Mouse (Mus musculus): ENCODE data around the gene Birc2. TPM values are rescaled to one million over a fixed set of nuclear protein-coding genes. Genes with fewer than 3 reads are reported as not detected.

Gene Birc2
- polyA plus RNA-seq, 1 experiment from 2014 or later = 18.5 TPM

DNA sequence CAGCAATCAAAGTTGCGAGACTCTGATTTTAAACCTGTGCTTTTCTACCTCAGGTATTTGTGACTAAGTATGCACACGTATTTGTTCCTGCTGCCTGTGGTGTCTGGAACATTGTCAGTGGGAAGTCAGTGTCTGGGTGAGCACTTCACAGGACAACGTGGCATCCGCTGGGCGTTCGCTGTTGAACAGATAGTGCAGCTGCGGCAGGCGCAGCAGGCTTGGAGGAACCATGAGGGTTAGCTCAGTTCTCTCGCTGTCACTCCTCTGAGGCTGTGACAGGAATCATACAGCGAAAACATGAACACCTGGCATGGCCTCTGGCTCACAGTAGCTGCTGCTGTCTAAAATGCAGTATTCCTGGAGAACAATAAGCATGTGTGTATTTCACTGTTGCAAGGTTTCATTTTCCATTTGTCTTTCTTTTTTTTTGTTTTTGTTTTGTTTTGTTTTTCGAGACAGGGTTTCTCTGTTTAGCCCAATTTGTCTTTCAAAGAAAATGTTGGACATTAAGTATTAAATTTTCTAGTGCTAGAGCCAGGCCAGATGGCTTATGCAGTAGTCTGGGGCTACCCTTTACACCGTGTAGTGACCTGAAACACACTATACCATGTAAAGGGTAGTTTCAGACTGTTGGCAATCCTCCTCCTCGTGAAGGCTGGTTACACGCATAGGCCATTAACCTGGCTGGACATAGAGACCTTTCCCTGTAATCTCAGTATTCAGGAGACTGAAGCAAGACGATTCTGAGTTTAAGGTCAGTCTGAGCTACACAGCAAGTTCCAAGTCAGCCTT is 52.8 kb downstream of the Birc2 start:
- no peak overlapping the region for H3K4me3 ChIP-seq (ENCODE audit: low read depth, low read length)
- H3K27ac ChIP-seq (ENCODE audit: low read depth, low read length) = no peak overlapping the region; the same call in 1 of the 2 replicates
- H3K4me2 ChIP-seq (replicated peaks; ENCODE audit: low read depth) = no peak overlapping the region
- ATAC-seq = no peak
- H3K4me1 ChIP-seq (replicated peaks; ENCODE audit: control insufficient read depth, insufficient read depth, low read length) = no peaks in the 10 kb centered on the region
- TF ChIP-seq CTCF (IDR thresholded peaks at IDR 0.05; ENCODE audit: low read depth) = no peak
- WGBS = 83% methylated on average over 15 of the region's 15 CpGs
- H3K9ac ChIP-seq (ENCODE audit: low read depth, low read length) = no peak overlapping the region
- no peaks in the 10 kb centered on the region for H3K9me3 ChIP-seq (ENCODE audit: control insufficient read depth)
- no peaks in the 10 kb centered on the region for H3K27me3 ChIP-seq (replicated peaks; ENCODE audit: control insufficient read depth, insufficient read depth, low read length)
- H3K36me3 ChIP-seq (ENCODE audit: control insufficient read depth, insufficient read depth) = peaks cover 18% of the 10 kb centered on the region

DNA sequence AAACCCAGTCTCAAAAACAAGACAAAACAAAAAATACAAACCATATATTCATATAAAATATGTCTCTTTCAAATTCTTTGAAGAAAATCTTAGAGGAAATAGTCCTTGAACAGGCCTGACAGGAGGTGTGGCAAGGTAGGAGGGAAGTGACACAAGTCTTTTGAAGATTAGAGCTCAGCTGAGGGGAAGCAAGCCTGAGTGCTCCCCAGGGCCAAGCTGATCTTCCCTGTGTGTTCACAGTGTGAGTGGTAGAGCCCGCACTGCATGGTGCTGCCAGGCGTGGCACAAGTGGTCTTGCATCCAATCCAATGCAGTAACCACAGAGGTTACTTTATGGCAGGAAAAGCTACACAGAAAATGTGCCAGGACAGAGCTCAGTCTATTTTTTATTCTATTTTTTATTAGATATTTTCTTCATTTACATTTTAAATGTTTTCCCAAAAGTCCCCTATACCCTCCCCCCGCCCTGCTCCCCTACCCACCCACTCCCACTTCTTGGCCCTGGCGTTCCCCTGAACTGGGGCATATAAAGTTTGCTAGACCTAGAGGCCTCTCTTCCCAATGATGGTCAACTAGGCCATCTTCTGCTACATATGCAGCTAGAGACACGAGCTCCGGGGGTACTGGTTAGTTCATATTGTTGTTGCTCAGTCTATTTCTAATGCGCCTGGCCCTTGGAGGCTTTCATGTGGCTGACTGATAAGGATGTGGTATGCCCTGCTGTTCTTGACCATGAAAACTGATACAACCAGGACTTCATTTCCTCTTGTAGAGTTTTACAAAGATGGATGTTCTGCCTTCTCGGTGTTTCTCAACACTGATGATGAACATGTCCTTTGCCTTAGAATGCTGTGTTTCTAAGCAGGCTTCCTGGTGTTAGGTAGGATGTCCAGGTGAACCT is 56.4 kb downstream of the Birc2 start:
- TF ChIP-seq CTCF (IDR thresholded peaks at IDR 0.05; ENCODE audit: low read depth) = no peak
- no peak overlapping the region for H3K4me2 ChIP-seq (replicated peaks; ENCODE audit: low read depth)
- H3K9ac ChIP-seq (ENCODE audit: low read depth, low read length) = no peak overlapping the region
- 91% methylated on average over 8 of the region's 8 CpGs for WGBS
- peaks cover 12% of the 10 kb centered on the region; the same call in 1 of the 2 replicates for H3K36me3 ChIP-seq (ENCODE audit: control insufficient read depth, insufficient read depth)
- no peak overlapping the region for H3K27ac ChIP-seq (ENCODE audit: low read depth, low read length)
- no peaks in the 10 kb centered on the region for H3K9me3 ChIP-seq (ENCODE audit: control insufficient read depth)
- H3K27me3 ChIP-seq (replicated peaks; ENCODE audit: control insufficient read depth, insufficient read depth, low read length) = no peaks in the 10 kb centered on the region
- H3K4me3 ChIP-seq (ENCODE audit: low read depth, low read length) = no peak overlapping the region
- ATAC-seq = no peak
- H3K4me1 ChIP-seq (replicated peaks; ENCODE audit: control insufficient read depth, insufficient read depth, low read length) = no peaks in the 10 kb centered on the region

DNA sequence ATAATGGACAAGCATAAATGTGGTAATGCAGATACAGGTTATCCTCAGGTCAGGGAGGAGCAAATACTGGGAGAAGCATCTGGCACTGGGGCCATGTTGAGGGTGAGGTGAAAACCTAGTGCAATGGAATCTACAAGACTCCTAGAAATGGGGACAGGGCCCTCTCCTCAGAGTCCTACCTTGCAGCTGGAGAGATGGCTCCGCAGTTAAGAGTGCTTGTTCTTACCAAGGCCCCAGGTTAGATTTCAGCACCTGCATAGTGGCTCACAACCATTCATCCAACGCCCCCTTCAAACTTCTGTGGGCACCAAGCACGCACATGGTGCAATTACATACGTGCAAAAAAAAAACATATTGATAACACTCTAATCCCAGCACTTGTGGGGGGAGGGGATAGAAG is 57.1 kb downstream of the Birc2 start:
- WGBS = 76% methylated on average over 4 of the region's 4 CpGs
- Histone ChIP-seq H3K36me3 (ENCODE audit: control insufficient read depth, insufficient read depth) (0 out of 2 replicates have a peak, but pooled peaks cover 9% of the 10 kb centered on the region), H3K9ac (ENCODE audit: low read depth, low read length) (no peak overlapping the region), H3K27ac (ENCODE audit: low read depth, low read length) (no peak overlapping the region), H3K27me3 (replicated peaks; ENCODE audit: control insufficient read depth, insufficient read depth, low read length) (no peaks in the 10 kb centered on the region), H3K4me3 (ENCODE audit: low read depth, low read length) (no peak overlapping the region), H3K4me1 (replicated peaks; ENCODE audit: control insufficient read depth, insufficient read depth, low read length) (no peaks in the 10 kb centered on the region), H3K9me3 (ENCODE audit: control insufficient read depth) (no peaks in the 10 kb centered on the region), H3K4me2 (replicated peaks; ENCODE audit: low read depth) (no peak overlapping the region)
- no peak for ATAC-seq
- no peak for TF ChIP-seq CTCF (IDR thresholded peaks at IDR 0.05; ENCODE audit: low read depth)

DNA sequence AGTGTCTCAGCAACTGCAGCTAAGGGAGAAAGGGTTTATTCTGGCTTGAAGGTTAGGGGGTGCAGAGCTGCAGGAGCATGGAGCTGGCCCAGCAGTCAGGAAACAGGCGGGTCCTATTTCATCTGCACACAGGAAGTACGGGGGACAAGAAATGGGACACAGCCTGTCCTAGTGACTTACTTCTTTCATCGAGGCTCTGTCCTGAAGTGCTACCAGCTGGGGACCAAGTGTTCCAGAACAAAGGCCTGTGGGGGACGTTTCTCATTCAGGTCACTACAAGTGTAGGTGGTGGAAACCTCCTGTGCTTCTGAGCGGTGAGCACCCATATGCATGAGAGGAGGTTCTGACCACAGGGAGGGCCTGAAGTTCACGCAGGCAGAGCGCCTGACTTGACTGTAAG is 58.1 kb downstream of the Birc2 start:
- no peak overlapping the region for H3K27ac ChIP-seq (ENCODE audit: low read depth, low read length)
- no peak for TF ChIP-seq CTCF (IDR thresholded peaks at IDR 0.05; ENCODE audit: low read depth)
- 0 out of 2 replicates have a peak, but pooled peaks cover 12% of the 10 kb centered on the region for H3K36me3 ChIP-seq (ENCODE audit: control insufficient read depth, insufficient read depth)
- no peaks in the 10 kb centered on the region for H3K4me1 ChIP-seq (replicated peaks; ENCODE audit: control insufficient read depth, insufficient read depth, low read length)
- no peak overlapping the region for H3K4me3 ChIP-seq (ENCODE audit: low read depth, low read length)
- H3K27me3 ChIP-seq (replicated peaks; ENCODE audit: control insufficient read depth, insufficient read depth, low read length) = no peaks in the 10 kb centered on the region
- H3K4me2 ChIP-seq (replicated peaks; ENCODE audit: low read depth) = no peak overlapping the region
- H3K9me3 ChIP-seq (ENCODE audit: control insufficient read depth) = no peaks in the 10 kb centered on the region
- H3K9ac ChIP-seq (ENCODE audit: low read depth, low read length) = no peak overlapping the region
- ATAC-seq = no peak
- 89% methylated on average over 7 of the region's 7 CpGs for WGBS

DNA sequence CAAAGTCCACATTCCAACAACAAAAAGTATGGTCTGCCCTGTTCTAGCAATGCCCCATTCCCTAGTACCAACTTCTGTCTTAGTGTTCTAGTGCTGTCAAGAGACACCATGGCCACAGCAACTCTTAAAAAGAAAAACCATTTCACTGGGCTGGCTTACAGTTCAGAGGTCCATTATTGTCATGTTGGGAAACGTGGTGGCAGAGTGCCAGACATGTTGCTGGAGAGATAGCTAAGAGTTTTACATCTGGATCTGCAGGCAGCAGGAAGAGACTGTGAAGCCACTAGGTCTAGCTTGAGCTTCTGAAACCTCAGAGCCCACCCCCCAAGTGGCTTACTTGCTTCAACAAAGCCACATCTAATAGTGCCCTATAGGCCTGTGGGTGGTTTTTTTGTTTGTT is 59.2 kb downstream of the Birc2 start:
- no peak overlapping the region for H3K27ac ChIP-seq (ENCODE audit: low read depth, low read length)
- no peak overlapping the region for H3K4me3 ChIP-seq (ENCODE audit: low read depth, low read length)
- 50% methylated on average over 1 of the region's 1 CpGs for WGBS
- no peak overlapping the region for H3K9ac ChIP-seq (ENCODE audit: low read depth, low read length)
- no peak overlapping the region for H3K4me2 ChIP-seq (replicated peaks; ENCODE audit: low read depth)
- H3K36me3 ChIP-seq (ENCODE audit: control insufficient read depth, insufficient read depth) = peaks cover 17% of the 10 kb centered on the region; the same call in 1 of the 2 replicates
- no peaks in the 10 kb centered on the region for H3K4me1 ChIP-seq (replicated peaks; ENCODE audit: control insufficient read depth, insufficient read depth, low read length)
- TF ChIP-seq CTCF (IDR thresholded peaks at IDR 0.05; ENCODE audit: low read depth) = no peak
- ATAC-seq = no peak; the same call in 1 of the 2 replicates
- H3K9me3 ChIP-seq (ENCODE audit: control insufficient read depth) = no peaks in the 10 kb centered on the region
- H3K27me3 ChIP-seq (replicated peaks; ENCODE audit: control insufficient read depth, insufficient read depth, low read length) = no peaks in the 10 kb centered on the region

DNA sequence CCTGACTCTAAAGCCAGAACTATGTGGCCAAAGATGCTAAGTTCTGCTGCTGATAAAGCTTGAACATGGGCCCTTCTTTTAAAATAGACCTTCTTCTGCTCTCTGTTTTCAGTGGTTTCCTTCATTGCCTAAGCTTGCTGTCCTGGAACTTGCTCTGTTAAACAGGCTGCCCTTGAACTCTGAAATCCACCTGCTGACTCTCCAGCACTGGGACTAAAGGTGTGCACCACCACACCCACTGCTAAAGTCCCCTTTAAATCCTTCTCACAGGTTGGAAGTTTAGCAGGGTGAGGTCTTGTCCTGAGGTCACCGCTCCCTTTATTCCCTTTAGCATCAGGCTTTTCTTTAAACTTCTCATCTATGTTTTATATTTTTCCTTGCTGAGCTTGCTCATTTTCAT is 59.9 kb downstream of the Birc2 start:
- no peak overlapping the region for H3K4me3 ChIP-seq (ENCODE audit: low read depth, low read length)
- no peaks in the 10 kb centered on the region for H3K4me1 ChIP-seq (replicated peaks; ENCODE audit: control insufficient read depth, insufficient read depth, low read length)
- peak; percentile 44; the same call in 1 of the 2 replicates for ATAC-seq
- H3K36me3 ChIP-seq (ENCODE audit: control insufficient read depth, insufficient read depth) = peaks cover 17% of the 10 kb centered on the region; the same call in 1 of the 2 replicates
- no peak overlapping the region for H3K9ac ChIP-seq (ENCODE audit: low read depth, low read length)
- no peak overlapping the region for H3K27ac ChIP-seq (ENCODE audit: low read depth, low read length)
- no peak overlapping the region for H3K4me2 ChIP-seq (replicated peaks; ENCODE audit: low read depth)
- no peaks in the 10 kb centered on the region for H3K27me3 ChIP-seq (replicated peaks; ENCODE audit: control insufficient read depth, insufficient read depth, low read length)
- WGBS = 93% methylated on average over 1 of the region's 1 CpGs
- no peak for TF ChIP-seq CTCF (IDR thresholded peaks at IDR 0.05; ENCODE audit: low read depth)
- H3K9me3 ChIP-seq (ENCODE audit: control insufficient read depth) = no peaks in the 10 kb centered on the region

Data from intestine, postnatal 0 days (tissue).